Mouse (Mus musculus): ENCODE data around the gene Pam. TPM values are rescaled to one million over a fixed set of nuclear protein-coding genes. Genes with fewer than 3 reads are reported as not detected.

Gene Pam
- polyA plus RNA-seq, 1 experiment from 2014 or later = 21.5 TPM

DNA sequence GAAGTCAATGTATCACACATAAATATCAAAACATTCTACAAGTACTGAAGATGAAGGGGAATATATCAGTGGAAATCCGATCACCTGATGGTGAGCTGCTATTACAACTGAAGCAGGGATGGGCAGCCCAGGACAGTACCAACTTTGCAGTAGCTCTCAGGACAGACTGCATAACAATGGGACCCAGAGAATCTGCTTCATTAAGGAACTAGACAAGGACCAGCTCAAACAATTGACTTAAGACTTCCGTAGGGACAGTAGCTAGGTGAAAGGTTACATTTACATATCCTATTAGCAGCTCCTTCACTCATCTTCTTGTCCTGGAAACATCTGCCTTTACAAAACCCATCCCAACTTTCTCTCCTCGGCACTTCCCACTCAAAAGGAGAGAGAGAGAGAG lies 9.0 kb downstream of the Pam start:
- DNase-seq (ENCODE audit: low spot score) (no peak), ATAC-seq (replicated peaks; ENCODE audit: low FRiP score) (no peak)
- H3K9ac ChIP-seq (ENCODE audit: low read length) = no peak overlapping the region
- 18% methylated on average over 3 of the region's 3 CpGs for WGBS
- no peak overlapping the region for H3K4me2 ChIP-seq (ENCODE audit: low read depth, low read length, severe bottlenecking)
- peaks cover 7% of the 10 kb centered on the region for H3K4me1 ChIP-seq (replicated peaks; ENCODE audit: control insufficient read depth, insufficient read depth, low read length)
- no peaks in the 10 kb centered on the region for H3K9me3 ChIP-seq (ENCODE audit: control insufficient read depth, low read length)
- no peak overlapping the region for H3K4me3 ChIP-seq (ENCODE audit: low read depth, low read length)
- H3K27me3 ChIP-seq (ENCODE audit: control insufficient read depth, insufficient read depth, low read length) = no peaks in the 10 kb centered on the region
- no peaks in the 10 kb centered on the region for H3K36me3 ChIP-seq (ENCODE audit: control insufficient read depth, insufficient read depth, low read length)
- no peak overlapping the region for H3K27ac ChIP-seq (ENCODE audit: low read depth, low read length)

DNA sequence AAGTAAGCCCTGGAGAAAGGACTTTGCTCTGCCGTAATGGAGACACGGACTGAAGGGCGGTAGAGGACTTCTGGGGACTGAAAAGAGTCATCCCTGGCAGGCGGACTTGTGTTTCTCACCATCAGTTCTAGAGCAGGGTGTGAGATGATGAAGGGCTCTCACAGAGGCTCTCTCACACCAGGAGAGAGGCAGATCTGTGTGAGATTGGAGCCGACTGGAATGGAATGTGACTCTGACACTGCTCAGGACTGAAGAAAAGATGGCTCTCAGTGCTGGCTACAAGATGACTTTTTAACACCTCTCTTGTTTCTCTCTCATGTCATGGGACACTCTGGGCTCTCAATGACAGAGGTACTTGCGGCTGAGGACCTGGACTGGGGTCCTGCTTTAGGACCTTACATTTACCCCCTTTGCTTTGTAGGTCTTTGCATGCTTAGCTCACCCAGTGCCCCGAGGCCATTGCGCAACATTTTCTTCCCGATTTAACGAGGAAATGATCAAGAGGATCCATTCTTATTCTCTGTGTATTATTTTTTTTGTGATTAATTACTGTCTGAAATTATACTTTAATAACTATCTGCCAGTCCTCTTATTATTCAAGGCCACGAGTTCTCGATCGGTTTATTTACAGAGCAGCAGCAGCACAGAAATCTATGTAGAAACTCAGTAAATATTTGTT lies 10.7 kb downstream of the Pam start:
- 72% methylated on average over 13 of the region's 13 CpGs for WGBS
- H3K27ac ChIP-seq (ENCODE audit: low read depth, low read length) = no peak overlapping the region
- DNase-seq (ENCODE audit: low spot score) (no peak), ATAC-seq (replicated peaks; ENCODE audit: low FRiP score) (no peak)
- no peak overlapping the region for H3K4me3 ChIP-seq (ENCODE audit: low read depth, low read length)
- H3K9ac ChIP-seq (ENCODE audit: low read length) = no peak overlapping the region
- H3K4me2 ChIP-seq (ENCODE audit: low read depth, low read length, severe bottlenecking) = no peak overlapping the region
- no peaks in the 10 kb centered on the region for H3K36me3 ChIP-seq (ENCODE audit: control insufficient read depth, insufficient read depth, low read length)
- no peaks in the 10 kb centered on the region for H3K27me3 ChIP-seq (ENCODE audit: control insufficient read depth, insufficient read depth, low read length)
- no peaks in the 10 kb centered on the region for H3K9me3 ChIP-seq (ENCODE audit: control insufficient read depth, low read length)
- H3K4me1 ChIP-seq (replicated peaks; ENCODE audit: control insufficient read depth, insufficient read depth, low read length) = peaks cover 7% of the 10 kb centered on the region

DNA sequence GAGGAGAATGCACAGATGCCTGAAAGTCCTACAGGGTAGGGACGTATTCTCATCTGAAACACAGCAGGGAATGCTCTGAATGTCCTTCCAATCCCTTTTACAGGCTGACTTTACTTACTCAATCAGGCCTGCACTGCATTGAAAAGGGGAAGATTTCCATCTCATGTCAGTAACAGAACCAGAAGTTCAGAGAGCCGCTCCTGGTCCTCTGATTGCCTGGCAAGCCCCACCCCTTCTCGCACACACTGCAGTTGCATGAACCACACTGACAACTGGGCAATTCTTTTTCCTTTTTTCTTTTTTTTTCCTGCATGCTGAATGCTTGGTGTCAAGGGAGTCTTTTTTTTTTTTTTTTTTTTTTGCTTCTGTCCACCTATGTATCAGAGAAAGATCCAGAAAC lies 11.9 kb downstream of the Pam start:
- Histone ChIP-seq H3K27me3 (ENCODE audit: control insufficient read depth, insufficient read depth, low read length) (no peaks in the 10 kb centered on the region), H3K4me1 (replicated peaks; ENCODE audit: control insufficient read depth, insufficient read depth, low read length) (peaks cover 7% of the 10 kb centered on the region), H3K9me3 (ENCODE audit: control insufficient read depth, low read length) (no peaks in the 10 kb centered on the region), H3K27ac (ENCODE audit: low read depth, low read length) (peak overlapping the region; percentile 47; the same call in 1 of the 2 replicates), H3K36me3 (ENCODE audit: control insufficient read depth, insufficient read depth, low read length) (no peaks in the 10 kb centered on the region), H3K9ac (ENCODE audit: low read length) (no peak overlapping the region), H3K4me3 (ENCODE audit: low read depth, low read length) (no peak overlapping the region), H3K4me2 (ENCODE audit: low read depth, low read length, severe bottlenecking) (no peak overlapping the region)
- ATAC-seq (replicated peaks; ENCODE audit: low FRiP score) = peak; percentile 21; the same call in 1 of the 2 replicates
- WGBS = 49% methylated on average over 3 of the region's 3 CpGs
- DNase-seq (ENCODE audit: low spot score) = no peak

DNA sequence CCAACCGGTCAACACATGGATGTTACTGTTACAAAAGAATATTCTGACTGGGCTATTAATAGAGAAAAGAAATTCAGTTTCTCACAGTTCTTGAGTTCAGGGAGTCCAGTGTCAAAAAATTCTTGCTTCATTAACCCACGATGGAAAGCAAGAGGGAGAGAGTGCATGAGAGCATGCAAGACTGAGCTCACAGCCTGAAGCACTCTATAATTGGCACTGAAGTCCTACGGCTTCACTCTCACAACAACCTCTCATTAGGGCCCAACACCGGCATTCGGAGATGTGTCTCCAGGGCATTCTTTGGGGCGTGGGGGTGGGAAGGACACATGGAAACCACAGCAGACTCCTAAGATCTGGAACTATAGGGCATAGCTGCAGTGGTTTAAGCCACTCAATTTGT lies 12.5 kb downstream of the Pam start:
- Histone ChIP-seq H3K4me2 (ENCODE audit: low read depth, low read length, severe bottlenecking) (no peak overlapping the region), H3K27ac (ENCODE audit: low read depth, low read length) (peak overlapping the region; percentile 47; the same call in 1 of the 2 replicates), H3K36me3 (ENCODE audit: control insufficient read depth, insufficient read depth, low read length) (no peaks in the 10 kb centered on the region), H3K27me3 (ENCODE audit: control insufficient read depth, insufficient read depth, low read length) (no peaks in the 10 kb centered on the region), H3K4me3 (ENCODE audit: low read depth, low read length) (no peak overlapping the region), H3K9me3 (ENCODE audit: control insufficient read depth, low read length) (no peaks in the 10 kb centered on the region), H3K9ac (ENCODE audit: low read length) (no peak overlapping the region), H3K4me1 (replicated peaks; ENCODE audit: control insufficient read depth, insufficient read depth, low read length) (peaks cover 7% of the 10 kb centered on the region)
- DNase-seq (ENCODE audit: low spot score) = peak; percentile 55
- peak; percentile 71 for ATAC-seq (replicated peaks; ENCODE audit: low FRiP score)
- 35% methylated on average over 6 of the region's 6 CpGs for WGBS

DNA sequence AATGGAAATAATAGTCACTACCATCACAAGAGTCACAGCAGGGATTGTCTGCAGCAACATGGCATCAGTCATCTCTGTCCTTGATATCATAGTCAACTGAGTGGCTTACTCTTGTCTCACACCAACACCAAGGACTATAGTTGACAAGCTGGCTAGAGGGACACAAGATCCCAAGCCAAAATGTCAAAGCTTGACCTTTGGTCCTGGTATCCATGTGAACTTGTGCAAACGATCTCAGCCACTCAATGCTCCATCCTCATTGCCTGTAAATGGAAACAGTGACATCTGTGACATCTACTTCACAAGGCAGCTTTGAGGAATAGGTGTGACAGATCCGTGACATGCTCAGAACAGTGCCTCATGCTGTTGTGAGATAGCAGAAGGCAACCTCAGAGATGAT lies 15.0 kb downstream of the Pam start:
- 65% methylated on average over 2 of the region's 2 CpGs for WGBS

DNA sequence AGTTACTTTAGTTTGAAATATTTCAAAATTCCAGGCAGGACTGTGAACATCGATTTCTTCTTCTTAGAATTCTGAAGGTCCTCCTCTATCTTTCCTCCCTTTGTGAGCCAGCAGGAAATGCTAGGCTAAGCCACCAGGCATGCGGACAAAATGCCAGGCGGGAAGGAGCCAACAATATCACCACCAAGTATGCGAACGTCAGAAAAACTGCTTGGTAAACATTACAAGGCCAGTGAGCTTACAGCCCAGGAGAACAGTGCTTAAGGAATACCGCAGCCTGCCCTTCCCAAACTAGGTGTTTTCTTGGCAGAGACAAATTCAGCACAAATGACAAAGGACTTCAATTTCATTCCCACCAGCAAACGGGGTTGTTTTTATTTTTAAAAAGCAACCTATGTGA lies 15.8 kb downstream of the Pam start:
- Histone ChIP-seq H3K36me3 (ENCODE audit: control insufficient read depth, insufficient read depth, low read length) (no peaks in the 10 kb centered on the region), H3K9ac (ENCODE audit: low read length) (no peak overlapping the region), H3K27ac (ENCODE audit: low read depth, low read length) (no peak overlapping the region), H3K27me3 (ENCODE audit: control insufficient read depth, insufficient read depth, low read length) (no peaks in the 10 kb centered on the region), H3K9me3 (ENCODE audit: control insufficient read depth, low read length) (no peaks in the 10 kb centered on the region), H3K4me2 (ENCODE audit: low read depth, low read length, severe bottlenecking) (no peak overlapping the region), H3K4me1 (replicated peaks; ENCODE audit: control insufficient read depth, insufficient read depth, low read length) (no peaks in the 10 kb centered on the region; the same call in 1 of the 2 replicates), H3K4me3 (ENCODE audit: low read depth, low read length) (no peak overlapping the region)
- no peak for ATAC-seq (replicated peaks; ENCODE audit: low FRiP score)
- 76% methylated on average over 7 of the region's 7 CpGs for WGBS
- no peak for DNase-seq (ENCODE audit: low spot score)

More for the DNA sequence above, 15.0 kb downstream of the Pam start:
- Histone ChIP-seq H3K4me2 (ENCODE audit: low read depth, low read length, severe bottlenecking) (no peak overlapping the region), H3K36me3 (ENCODE audit: control insufficient read depth, insufficient read depth, low read length) (no peaks in the 10 kb centered on the region), H3K27me3 (ENCODE audit: control insufficient read depth, insufficient read depth, low read length) (no peaks in the 10 kb centered on the region), H3K9me3 (ENCODE audit: control insufficient read depth, low read length) (no peaks in the 10 kb centered on the region), H3K27ac (ENCODE audit: low read depth, low read length) (no peak overlapping the region), H3K4me1 (replicated peaks; ENCODE audit: control insufficient read depth, insufficient read depth, low read length) (no peaks in the 10 kb centered on the region; the same call in 1 of the 2 replicates), H3K4me3 (ENCODE audit: low read depth, low read length) (no peak overlapping the region), H3K9ac (ENCODE audit: low read length) (no peak overlapping the region)
- DNase-seq (ENCODE audit: low spot score) (no peak), ATAC-seq (replicated peaks; ENCODE audit: low FRiP score) (no peak)

DNA sequence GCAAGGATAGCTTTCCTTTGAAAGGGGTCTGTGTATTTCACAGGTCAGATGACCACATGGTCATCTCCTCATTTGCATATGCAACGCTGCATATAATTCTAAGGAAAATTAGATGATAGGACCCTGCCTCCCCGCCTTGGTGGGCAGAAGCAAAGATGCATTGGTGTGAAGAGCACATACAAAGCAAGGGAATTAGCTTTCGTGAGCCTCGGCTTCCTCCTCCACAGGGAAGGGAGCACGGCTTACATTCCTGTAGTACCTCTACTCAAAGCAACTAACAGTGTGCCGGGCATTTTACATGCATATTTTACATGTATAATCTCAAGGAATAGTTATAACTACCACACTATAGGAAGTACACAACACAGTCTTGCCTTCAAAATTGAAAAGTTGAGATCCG lies 16.7 kb downstream of the Pam start:
- H3K4me2 ChIP-seq (ENCODE audit: low read depth, low read length, severe bottlenecking) = no peak overlapping the region
- H3K27me3 ChIP-seq (ENCODE audit: control insufficient read depth, insufficient read depth, low read length) = no peaks in the 10 kb centered on the region
- no peak overlapping the region for H3K4me3 ChIP-seq (ENCODE audit: low read depth, low read length)
- no peaks in the 10 kb centered on the region for H3K9me3 ChIP-seq (ENCODE audit: control insufficient read depth, low read length)
- H3K4me1 ChIP-seq (replicated peaks; ENCODE audit: control insufficient read depth, insufficient read depth, low read length) = no peaks in the 10 kb centered on the region; the same call in 1 of the 2 replicates
- 87% methylated on average over 7 of the region's 7 CpGs for WGBS
- no peak for ATAC-seq (replicated peaks; ENCODE audit: low FRiP score)
- no peak overlapping the region for H3K9ac ChIP-seq (ENCODE audit: low read length)
- H3K36me3 ChIP-seq (ENCODE audit: control insufficient read depth, insufficient read depth, low read length) = no peaks in the 10 kb centered on the region
- DNase-seq (ENCODE audit: low spot score) = no peak
- no peak overlapping the region for H3K27ac ChIP-seq (ENCODE audit: low read depth, low read length)

DNA sequence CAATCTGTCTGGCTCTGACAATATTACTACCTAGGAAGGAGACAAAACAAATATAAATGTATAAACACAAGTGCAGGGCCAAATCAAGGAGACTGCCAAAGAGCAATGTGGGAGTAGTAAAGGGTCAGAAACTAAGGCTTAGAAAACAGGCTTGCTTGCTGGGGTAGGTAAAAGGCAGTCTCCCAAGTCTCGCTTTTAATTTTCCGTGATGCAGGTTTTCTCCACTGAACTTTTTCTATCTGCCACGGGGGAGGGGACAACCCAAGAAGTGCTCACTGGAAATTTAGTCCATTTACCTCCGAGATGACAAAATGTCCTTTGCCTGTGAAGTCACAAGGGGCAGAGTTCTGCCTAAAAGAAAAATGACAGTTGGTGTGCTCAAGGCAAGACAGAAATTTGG lies 21.6 kb downstream of the Pam start:
- no peak overlapping the region for H3K9ac ChIP-seq (ENCODE audit: low read length)
- H3K4me3 ChIP-seq (ENCODE audit: low read depth, low read length) = no peak overlapping the region
- 75% methylated on average over 4 of the region's 4 CpGs for WGBS
- DNase-seq (ENCODE audit: low spot score) = no peak
- no peaks in the 10 kb centered on the region for H3K36me3 ChIP-seq (ENCODE audit: control insufficient read depth, insufficient read depth, low read length)
- no peak overlapping the region for H3K4me2 ChIP-seq (ENCODE audit: low read depth, low read length, severe bottlenecking)
- peaks cover 5% of the 10 kb centered on the region; the same call in 1 of the 2 replicates for H3K4me1 ChIP-seq (replicated peaks; ENCODE audit: control insufficient read depth, insufficient read depth, low read length)
- ATAC-seq (replicated peaks; ENCODE audit: low FRiP score) = no peak
- 0 out of 2 replicates have a peak overlapping the region, but pooled peaks have one; percentile 25 for H3K27ac ChIP-seq (ENCODE audit: low read depth, low read length)
- H3K9me3 ChIP-seq (ENCODE audit: control insufficient read depth, low read length) = no peaks in the 10 kb centered on the region
- H3K27me3 ChIP-seq (ENCODE audit: control insufficient read depth, insufficient read depth, low read length) = no peaks in the 10 kb centered on the region

DNA sequence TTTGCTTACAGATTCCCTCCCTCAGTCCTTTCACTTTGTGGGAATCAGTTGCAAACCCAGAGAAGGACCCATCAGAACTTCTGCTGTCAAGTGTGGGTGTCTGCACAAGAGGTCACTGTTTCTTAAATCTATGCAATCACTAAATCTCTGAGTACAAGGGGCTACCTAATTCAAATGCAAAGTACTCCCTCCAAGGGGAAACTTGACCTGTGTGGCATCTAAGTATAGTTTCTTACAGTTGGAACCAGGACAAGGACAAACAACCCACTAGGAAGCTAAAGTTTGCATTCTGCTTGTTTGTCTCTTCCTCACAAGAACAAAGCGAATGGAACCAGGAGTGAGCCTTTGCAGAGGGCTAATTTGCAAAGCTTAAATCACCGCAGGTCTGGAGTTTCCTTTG lies 22.3 kb downstream of the Pam start:
- Histone ChIP-seq H3K4me2 (ENCODE audit: low read depth, low read length, severe bottlenecking) (no peak overlapping the region), H3K4me3 (ENCODE audit: low read depth, low read length) (no peak overlapping the region), H3K27ac (ENCODE audit: low read depth, low read length) (no peak overlapping the region), H3K36me3 (ENCODE audit: control insufficient read depth, insufficient read depth, low read length) (no peaks in the 10 kb centered on the region), H3K9me3 (ENCODE audit: control insufficient read depth, low read length) (no peaks in the 10 kb centered on the region), H3K9ac (ENCODE audit: low read length) (no peak overlapping the region), H3K27me3 (ENCODE audit: control insufficient read depth, insufficient read depth, low read length) (no peaks in the 10 kb centered on the region), H3K4me1 (replicated peaks; ENCODE audit: control insufficient read depth, insufficient read depth, low read length) (peaks cover 5% of the 10 kb centered on the region; the same call in 1 of the 2 replicates)
- DNase-seq (ENCODE audit: low spot score) (no peak), ATAC-seq (replicated peaks; ENCODE audit: low FRiP score) (no peak)
- WGBS = 31% methylated on average over 2 of the region's 2 CpGs

Measured in forebrain, embryonic 11.5 days (tissue).